Mouse (Mus musculus) ES-Bruce4 (cell line): ENCODE measurements at regions not wholly inside any gene's neighbourhood (a gene's known extent, or its start where the extent isn't known, plus 50 kb on each side); places are given as distances from the start of the nearest gene placed in this dataset.

Source experiments
- H3K27ac ChIP-seq: 2 replicates; pipeline ENCODE4 v1.5.1; 2012; ENCODE audit warnings: low read length, inconsistent platforms; ENCODE audit not compliant: insufficient read depth
- H3K27me3 ChIP-seq: 2 replicates; pipeline ENCODE4 v1.6.1; 2012; ENCODE audit warnings: mild to moderate bottlenecking, low read length, inconsistent platforms; ENCODE audit not compliant: control insufficient read depth, poor library complexity, insufficient read depth, severe bottlenecking
- H3K36me3 ChIP-seq: 2 replicates; pipeline ENCODE4 v1.6.1; 2012; ENCODE audit warnings: inconsistent platforms, mild to moderate bottlenecking, low read length, moderate library complexity; ENCODE audit not compliant: control insufficient read depth, poor library complexity, insufficient read depth, severe bottlenecking
- H3K4me1 ChIP-seq: one replicate; pipeline ENCODE4 v1.8.1; 2011; ENCODE audit warnings: low read length; ENCODE audit not compliant: control insufficient read depth, insufficient read depth
- H3K4me3 ChIP-seq: 2 replicates; pipeline ENCODE4 v1.5.1; 2011; ENCODE audit warnings: low read depth, mild to moderate bottlenecking, low read length
- H3K9ac ChIP-seq: 2 replicates; pipeline ENCODE4 v1.6.1; 2012; ENCODE audit warnings: low read depth, mild to moderate bottlenecking, inconsistent platforms; ENCODE audit not compliant: poor library complexity, severe bottlenecking
- H3K9me3 ChIP-seq: replicated peaks from 2 replicates; pipeline ENCODE4 v1.6.1; 2012; ENCODE audit warnings: mild to moderate bottlenecking, low read length, inconsistent platforms; ENCODE audit not compliant: control insufficient read depth, poor library complexity, insufficient read depth, severe bottlenecking
- CTCF ChIP-seq: IDR thresholded peaks from one replicate; pipeline ENCODE4 v1.8.1; 2011; ENCODE audit warnings: low read depth, low read length
- EP300 ChIP-seq: IDR thresholded peaks from 2 replicates; pipeline ENCODE4 v1.6.1; 2011; ENCODE audit warnings: low read depth, low read length; ENCODE audit not compliant: insufficient read depth
- POLR2A ChIP-seq: IDR thresholded peaks from one replicate; pipeline ENCODE4 v1.8.1; 2011; ENCODE audit warnings: low read length; ENCODE audit not compliant: insufficient read depth

DNA sequence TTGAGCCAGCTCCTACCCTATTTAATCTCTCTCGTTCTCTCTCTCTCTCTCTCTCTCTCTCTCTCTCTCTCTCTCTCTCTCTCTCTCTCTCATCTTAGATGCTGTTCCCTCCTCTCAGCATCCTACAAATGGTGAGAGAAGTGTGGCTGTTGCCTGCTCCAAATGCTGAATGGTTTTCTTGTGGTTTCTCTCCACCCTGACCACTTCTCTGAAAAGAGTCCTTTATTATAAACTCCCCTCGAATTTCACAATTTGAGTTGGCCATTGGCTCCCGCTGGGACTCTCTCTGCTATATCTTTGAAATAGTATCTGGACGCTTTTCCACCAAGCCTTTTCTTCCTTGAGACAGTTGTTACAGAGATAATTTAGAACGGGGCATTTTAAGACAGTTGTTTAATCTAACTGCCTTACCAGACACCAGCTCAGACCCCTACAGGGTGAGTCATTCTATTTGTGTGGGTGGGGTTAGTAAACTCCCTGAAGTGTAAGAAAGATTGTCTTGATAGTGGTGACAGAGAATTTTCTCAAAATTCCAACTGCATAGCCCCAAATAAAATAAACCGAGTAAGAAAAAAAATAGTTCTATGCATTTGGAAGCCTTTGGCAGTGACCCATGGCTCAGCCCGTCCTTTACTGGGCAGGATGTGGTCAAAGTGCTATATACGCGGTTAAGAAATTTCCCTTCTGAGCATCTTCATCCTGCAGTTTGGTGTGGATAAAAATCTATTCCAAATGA lies 58.7 kb upstream of the Ado start:
- Histone ChIP-seq H3K9ac (no peak overlapping the region), H3K36me3 (no peaks in the 10 kb centered on the region), H3K9me3 (no peaks in the 10 kb centered on the region; the same call in 1 of the 2 replicates), H3K4me1 (no peaks in the 10 kb centered on the region), H3K27ac (no peak overlapping the region), H3K4me3 (no peak overlapping the region), H3K27me3 (0 out of 2 replicates have a peak, but pooled peaks cover 1% of the 10 kb centered on the region)
- TF ChIP-seq POLR2A (no peak), CTCF (no peak), EP300 (no peak)

DNA sequence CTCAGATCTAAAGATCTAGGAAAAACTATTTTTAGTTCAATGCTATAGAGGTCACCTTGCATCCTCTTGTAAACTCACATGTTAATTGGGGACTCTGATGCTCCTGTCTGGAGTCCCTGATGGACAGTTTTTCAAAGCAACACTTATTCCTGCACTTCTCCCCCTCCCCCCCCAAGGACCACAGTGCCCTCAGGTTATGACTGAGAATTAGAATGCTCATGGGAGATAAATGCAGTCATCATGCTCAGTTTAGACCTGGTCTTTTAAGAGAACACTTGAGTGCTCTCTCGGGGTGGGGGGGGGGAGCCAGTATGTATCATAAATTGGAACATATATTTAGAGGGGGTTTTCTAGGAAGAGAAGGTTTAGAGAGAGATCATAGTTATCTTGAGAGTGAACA lies 58.0 kb upstream of the Ado start:
- TF ChIP-seq POLR2A (no peak), CTCF (no peak), EP300 (no peak)
- no peaks in the 10 kb centered on the region; the same call in 1 of the 2 replicates for H3K9me3 ChIP-seq
- no peak overlapping the region for H3K4me3 ChIP-seq
- no peak overlapping the region for H3K9ac ChIP-seq
- H3K27me3 ChIP-seq: 0 out of 2 replicates have a peak, but pooled peaks cover 1% of the 10 kb centered on the region
- H3K4me1 ChIP-seq: no peaks in the 10 kb centered on the region
- no peaks in the 10 kb centered on the region for H3K36me3 ChIP-seq
- no peak overlapping the region for H3K27ac ChIP-seq

- no peak overlapping the region for H3K27ac ChIP-seq
- 0 out of 2 replicates have a peak, but pooled peaks cover 1% of the 10 kb centered on the region for H3K27me3 ChIP-seq
- no peaks in the 10 kb centered on the region for H3K36me3 ChIP-seq
- no peak overlapping the region for H3K4me3 ChIP-seq
- H3K9ac ChIP-seq: no peak overlapping the region
- no peaks in the 10 kb centered on the region for H3K9me3 ChIP-seq
- H3K4me1 ChIP-seq: no peaks in the 10 kb centered on the region
- no peak for TF ChIP-seq CTCF
- no peak for TF ChIP-seq POLR2A
- no peak for TF ChIP-seq EP300
Measured at GRCm38 (mm10) chr10:67599390-67599789, 50.6 kb upstream of the Ado start.

DNA sequence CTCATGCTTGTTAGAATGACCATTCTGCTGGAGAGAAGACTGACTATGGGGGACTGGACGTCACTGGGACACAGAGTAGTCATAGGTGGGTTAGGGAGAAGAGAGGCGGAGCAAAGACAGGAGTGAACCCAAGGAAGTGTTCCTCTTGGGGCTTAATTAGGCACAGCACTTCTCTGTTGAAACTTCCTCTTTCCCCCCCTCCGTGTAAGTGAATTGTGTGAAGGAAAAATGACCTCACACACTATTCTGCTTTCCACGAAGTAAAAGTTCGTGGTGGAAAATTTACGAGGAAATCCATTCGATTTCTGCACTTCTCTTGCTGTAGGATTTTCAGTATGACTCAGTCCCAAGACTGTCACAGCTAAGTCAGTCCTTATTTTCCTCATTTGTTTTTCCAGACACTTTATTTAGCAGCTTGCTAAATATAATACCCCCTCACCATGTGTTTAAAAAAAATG lies 49.9 kb upstream of the Ado start:
- no peaks in the 10 kb centered on the region for H3K36me3 ChIP-seq
- no peaks in the 10 kb centered on the region for H3K9me3 ChIP-seq
- TF ChIP-seq EP300 (no peak), CTCF (no peak), POLR2A (no peak)
- no peak overlapping the region for H3K27ac ChIP-seq
- no peak overlapping the region for H3K4me3 ChIP-seq
- no peak overlapping the region for H3K9ac ChIP-seq
- H3K4me1 ChIP-seq: no peaks in the 10 kb centered on the region
- 0 out of 2 replicates have a peak, but pooled peaks cover under 1% of the 10 kb centered on the region for H3K27me3 ChIP-seq
